Mouse (Mus musculus) heart, postnatal 0 days (tissue): ENCODE results near the gene Camkmt. TPM values are rescaled to one million over a fixed set of nuclear protein-coding genes. Genes with fewer than 3 reads are reported as not detected.
A peak's percentile ranks its signal among the peaks of the same experiment; 100 is the strongest.

Experiments
- ATAC-seq: fragments of 200-750 bp; cut with Nextera tagmentation; 2 replicates; pipeline ENCODE4 v1.8.0; 2017; ENCODE audit warnings: low read depth, moderate number of reproducible peaks, moderate library complexity; ENCODE audit not compliant: insufficient read depth
- DNase-seq: peaks from one replicate; pipeline ENCODE4 v3.0.0-alpha.2; 2016; ENCODE audit warnings: low spot score
- H3K27ac ChIP-seq: fragments of 300-500 bp; sonication (generic); 2 replicates; pipeline ENCODE4 v1.5.1; 2014; ENCODE audit warnings: low read depth, mild to moderate bottlenecking
- H3K27me3 ChIP-seq: fragments of 300-500 bp; sonication (generic); 2 replicates; pipeline ENCODE4 v1.6.1; 2014; ENCODE audit warnings: low read length, mixed read lengths; ENCODE audit not compliant: control insufficient read depth, insufficient read depth
- H3K36me3 ChIP-seq: fragments of 300-500 bp; sonication (generic); replicated peaks from 2 replicates; pipeline ENCODE4 v1.6.1; 2014; ENCODE audit warnings: low read length, mixed read lengths; ENCODE audit not compliant: control insufficient read depth, insufficient read depth
- H3K4me1 ChIP-seq: fragments of 300-500 bp; sonication (generic); 2 replicates; pipeline ENCODE4 v1.6.1; 2014; ENCODE audit warnings: antibody characterized with exemption; ENCODE audit not compliant: control insufficient read depth, insufficient read depth
- H3K4me2 ChIP-seq: fragments of 300-500 bp; sonication (generic); 2 replicates; pipeline ENCODE4 v1.6.1; 2014; ENCODE audit warnings: low read depth, mild to moderate bottlenecking, low read length, moderate library complexity
- H3K4me3 ChIP-seq: fragments of 300-500 bp; sonication (generic); 2 replicates; pipeline ENCODE4 v1.5.1; 2014; ENCODE audit warnings: low read depth, low read length
- H3K9ac ChIP-seq: fragments of 300-500 bp; sonication (generic); replicated peaks from 2 replicates; pipeline ENCODE4 v1.6.1; 2014; ENCODE audit warnings: low read depth, low read length, mixed read lengths
- H3K9me3 ChIP-seq: fragments of 300-500 bp; sonication (generic); replicated peaks from 2 replicates; pipeline ENCODE4 v1.6.1; 2016; ENCODE audit warnings: low read length; ENCODE audit not compliant: control insufficient read depth
- CTCF ChIP-seq: IDR thresholded peaks from 2 replicates; pipeline ENCODE4 v1.5.1; 2016; ENCODE audit warnings: antibody characterized with exemption, control low read depth, low read depth
- EP300 ChIP-seq: IDR thresholded peaks from 2 replicates; pipeline ENCODE4 v1.6.1; 2016; ENCODE audit warnings: antibody characterized with exemption, low read depth
- WGBS: fragments of 180-500 bp; shearing (Covaris S2); extraction: QIAGEN DNeasy Blood & Tissue Kit; methylation state at CpG from one replicate; pipeline ENCODE4 v1.1.7; 2014; 5-methylcytosine and 5-hydroxymethylcytosine counted together
- polyA plus RNA-seq: library from polyadenylated mRNA; unstranded; fragments of >200 nt; fragmentation: Nextera tagmentation; extraction: Ambion mirVana; gene quantifications from 2 replicates; pipeline ENCODE4 v1.2.1, GENCODE M21; 2015
- total RNA-seq: library from RNA; depleted of rRNA; stranded (reverse); fragments of >200 nt; gene quantifications from 2 replicates; pipeline ENCODE4 v1.2.3, GENCODE M21; 2014; ENCODE audit warnings: low replicate concordance

The Camkmt gene
- total and polyA plus RNA-seq, 2 experiments from 2014 or later: 1.7 to 3.4 TPM

GRCm38 (mm10) chr17:85080781-85081180 is 9.6 kb upstream of the Camkmt start:
- no peaks in the 10 kb centered on the region for H3K27me3 ChIP-seq
- no peak for ATAC-seq
- TF ChIP-seq CTCF (no peak), EP300 (no peak)
- peaks cover 13% of the 10 kb centered on the region for H3K4me1 ChIP-seq
- no peaks in the 10 kb centered on the region for H3K9me3 ChIP-seq
- no peak for DNase-seq
- H3K36me3 ChIP-seq: peaks cover 49% of the 10 kb centered on the region
- H3K4me3 ChIP-seq: no peak overlapping the region
- 91% methylated on average over 11 of the region's 11 CpGs for WGBS
- H3K4me2 ChIP-seq: no peak overlapping the region
- no peak overlapping the region for H3K9ac ChIP-seq
- no peak overlapping the region for H3K27ac ChIP-seq

GRCm38 (mm10) chr17:85085335-85085734 is 5.0 kb upstream of the Camkmt start:
- ATAC-seq (no peak), DNase-seq (no peak)
- Histone ChIP-seq H3K4me2 (no peak overlapping the region), H3K36me3 (peaks cover 14% of the 10 kb centered on the region), H3K9ac (no peak overlapping the region), H3K4me3 (no peak overlapping the region), H3K27ac (peak overlapping the region; percentile 82; the same call in 1 of the 2 replicates), H3K4me1 (peaks cover 31% of the 10 kb centered on the region), H3K27me3 (no peaks in the 10 kb centered on the region), H3K9me3 (no peaks in the 10 kb centered on the region)
- WGBS: 45% methylated on average over 2 of the region's 2 CpGs
- TF ChIP-seq EP300: no peak
- no peak for TF ChIP-seq CTCF

- peak; percentile 11 for ATAC-seq
- WGBS: 46% methylated on average over 1 of the region's 1 CpGs
- peak; percentile 65 for DNase-seq
These were observed 3.9 kb upstream of the Camkmt start for GRCm38 (mm10) chr17:85086501-85086900.

GRCm38 (mm10) chr17:85087591-85087990 is 2.8 kb upstream of the Camkmt start:
- TF ChIP-seq EP300 (no peak), CTCF (no peak)
- Histone ChIP-seq H3K27ac (peak overlapping the region; percentile 82), H3K4me2 (peak overlapping the region; percentile 11; the same call in 1 of the 2 replicates), H3K4me3 (no peak overlapping the region), H3K36me3 (no peaks in the 10 kb centered on the region), H3K9me3 (no peaks in the 10 kb centered on the region), H3K27me3 (no peaks in the 10 kb centered on the region), H3K4me1 (peaks cover 31% of the 10 kb centered on the region), H3K9ac (0 out of 2 replicates have a peak overlapping the region, but pooled peaks have one; percentile 0)
- DNase-seq (peak; percentile 57), ATAC-seq (peak; percentile 28)
- WGBS: 41% methylated on average over 5 of the region's 5 CpGs

More at GRCm38 (mm10) chr17:85086501-85086900, 3.9 kb upstream of the Camkmt start:
- H3K4me1 ChIP-seq: peaks cover 31% of the 10 kb centered on the region
- H3K9me3 ChIP-seq: no peaks in the 10 kb centered on the region
- no peaks in the 10 kb centered on the region for H3K27me3 ChIP-seq
- peak overlapping the region; percentile 2; the same call in 1 of the 2 replicates for H3K4me2 ChIP-seq
- peaks cover 6% of the 10 kb centered on the region; the same call in 1 of the 2 replicates for H3K36me3 ChIP-seq
- peak overlapping the region; percentile 82 for H3K27ac ChIP-seq
- no peak overlapping the region for H3K4me3 ChIP-seq
- no peak overlapping the region for H3K9ac ChIP-seq
- TF ChIP-seq EP300: no peak
- TF ChIP-seq CTCF: no peak

GRCm38 (mm10) chr17:85088401-85088800 is 2.0 kb upstream of the Camkmt start:
- Histone ChIP-seq H3K9ac (no peak overlapping the region), H3K4me2 (no peak overlapping the region), H3K9me3 (no peaks in the 10 kb centered on the region), H3K4me3 (no peak overlapping the region), H3K27ac (no peak overlapping the region), H3K4me1 (peaks cover 31% of the 10 kb centered on the region), H3K36me3 (no peaks in the 10 kb centered on the region), H3K27me3 (no peaks in the 10 kb centered on the region)
- no peak for TF ChIP-seq EP300
- TF ChIP-seq CTCF: no peak
- DNase-seq (no peak), ATAC-seq (no peak)
- 87% methylated on average over 11 of the region's 11 CpGs for WGBS

GRCm38 (mm10) chr17:85089011-85089410 is 1.3 kb upstream of the Camkmt start:
- ATAC-seq: no peak
- DNase-seq: no peak
- peak overlapping the region; percentile 89; the same call in 1 of the 2 replicates for H3K27ac ChIP-seq
- H3K36me3 ChIP-seq: no peaks in the 10 kb centered on the region
- H3K4me2 ChIP-seq: peak overlapping the region; percentile 98
- 56% methylated on average over 6 of the region's 6 CpGs for whole genome bisulfite sequencing
- H3K27me3 ChIP-seq: no peaks in the 10 kb centered on the region
- H3K4me3 ChIP-seq: peak overlapping the region; percentile 98
- no peaks in the 10 kb centered on the region for H3K9me3 ChIP-seq
- H3K4me1 ChIP-seq: peaks cover 29% of the 10 kb centered on the region
- no peak overlapping the region; the same call in 1 of the 2 replicates for H3K9ac ChIP-seq
- TF ChIP-seq EP300: no peak
- no peak for TF ChIP-seq CTCF
